Mouse (Mus musculus) spleen, postnatal 4 days (tissue): Measurements from ENCODE around the gene Mrps21.

Source experiments
- DNase-seq, 2 experiments: peaks; one replicate each; pipeline ENCODE4 v3.0.0; 2022; ENCODE audit warnings: low spot score in 2 of 2

Gene Mrps21

GRCm38 (mm10) chr3:95850611-95851010 lies 20.7 kb downstream of the Mrps21 start:
- DNase-seq, result no peak

- no peak for DNase-seq
These were observed 28.7 kb downstream of the Mrps21 start for GRCm38 (mm10) chr3:95842503-95843214.

- no peak for DNase-seq
These were observed 32.1 kb downstream of the Mrps21 start for GRCm38 (mm10) chr3:95839250-95839649.

GRCm38 (mm10) chr3:95829053-95829452 lies 42.3 kb downstream of the Mrps21 start:
- DNase-seq, result no peak

- DNase-seq, result no peak
These were observed 45.0 kb downstream of the Mrps21 start for GRCm38 (mm10) chr3:95826275-95826674.

GRCm38 (mm10) chr3:95820046-95821010 lies 51.0 kb downstream of the Mrps21 start:
- peak in 1 of 2 experiments; percentile 14 for DNase-seq

- DNase-seq, result peak; percentile 100
These were observed 51.9 kb downstream of the Mrps21 start for GRCm38 (mm10) chr3:95819351-95819985.

GRCm38 (mm10) chr3:95818571-95819288 lies 52.6 kb downstream of the Mrps21 start, which contains the start of gene Rprd2:
Rprd2 (minus strand) TSS chr3:95818863.
- peak; percentile 74 to 89 for DNase-seq

GRCm38 (mm10) chr3:95818026-95818511 lies 53.2 kb downstream of the Mrps21 start:
- peak; percentile 37 to 75 for DNase-seq

- no peak for DNase-seq
These were observed 54.6 kb downstream of the Mrps21 start for GRCm38 (mm10) chr3:95816681-95817080.
